Mouse (Mus musculus) cerebellum, adult 18-20 months (tissue): Measurements from ENCODE around the gene Megf11.

ENCODE experiments used
- DNase-seq, 2 experiments: peaks; one replicate each; pipeline ENCODE4 v3.0.0; 2021

The Megf11 gene

GRCm38 (mm10) chr9:64612121-64612983 is 226.9 kb downstream of the Megf11 start:
- no peak for DNase-seq

- no peak for DNase-seq
Measured at GRCm38 (mm10) chr9:64612984-64613649, 227.7 kb downstream of the Megf11 start.

- DNase-seq: no peak
Measured at GRCm38 (mm10) chr9:64617413-64617812, 232.0 kb downstream of the Megf11 start.

- DNase-seq: no peak
Measured at GRCm38 (mm10) chr9:64618433-64618832, 233.0 kb downstream of the Megf11 start.

- DNase-seq: no peak
Measured at GRCm38 (mm10) chr9:64619440-64619839, 234.0 kb downstream of the Megf11 start.

- no peak for DNase-seq
Measured at GRCm38 (mm10) chr9:64620596-64620995, 235.2 kb downstream of the Megf11 start.

GRCm38 (mm10) chr9:64621499-64622296 is 236.3 kb downstream of the Megf11 start:
- DNase-seq: peak; percentile 82 to 86

- DNase-seq: peak; percentile 44 to 49
Measured at GRCm38 (mm10) chr9:64623361-64623760, 237.9 kb downstream of the Megf11 start.

- no peak for DNase-seq
Measured at GRCm38 (mm10) chr9:64624536-64624935, 239.1 kb downstream of the Megf11 start.

- DNase-seq: no peak
Measured at GRCm38 (mm10) chr9:64629802-64630201, 244.4 kb downstream of the Megf11 start.

GRCm38 (mm10) chr9:64633169-64633568 is 247.7 kb downstream of the Megf11 start:
- peak; percentile 65 to 67 for DNase-seq

- no peak for DNase-seq
Measured at GRCm38 (mm10) chr9:64636111-64636510, 250.7 kb downstream of the Megf11 start.

- peak; percentile 83 to 88 for DNase-seq
Measured at GRCm38 (mm10) chr9:64636961-64637360, 251.5 kb downstream of the Megf11 start.

- peak in 1 of 2 experiments; percentile 36 for DNase-seq
Measured at GRCm38 (mm10) chr9:64638250-64638649, 252.8 kb downstream of the Megf11 start.

- DNase-seq: peak; percentile 65 to 68
Measured at GRCm38 (mm10) chr9:64639664-64640063, 254.2 kb downstream of the Megf11 start.

- no peak for DNase-seq
Measured at GRCm38 (mm10) chr9:64644129-64644528, 258.7 kb downstream of the Megf11 start.

GRCm38 (mm10) chr9:64645462-64645861 is 260.0 kb downstream of the Megf11 start:
- no peak for DNase-seq

GRCm38 (mm10) chr9:64649393-64649792 is 264.0 kb downstream of the Megf11 start:
- no peak for DNase-seq

GRCm38 (mm10) chr9:64649892-64650291 is 264.5 kb downstream of the Megf11 start:
- peak; percentile 49 to 63 for DNase-seq

GRCm38 (mm10) chr9:64651181-64651580 is 265.8 kb downstream of the Megf11 start:
- no peak for DNase-seq

- DNase-seq: no peak
Measured at GRCm38 (mm10) chr9:64651689-64652088, 266.3 kb downstream of the Megf11 start.

- DNase-seq: no peak
Measured at GRCm38 (mm10) chr9:64652138-64652537, 266.7 kb downstream of the Megf11 start.

GRCm38 (mm10) chr9:64652841-64653361 is 267.5 kb downstream of the Megf11 start:
- no peak for DNase-seq
